Mouse (Mus musculus): ENCODE measurements around the gene Gm21310. TPM values are rescaled to one million over a fixed set of nuclear protein-coding genes. Genes with fewer than 3 reads are reported as not detected.

Gene Gm21310
- not detected in 2 replicates for polyA plus RNA-seq (2012; rRNA removed)

GRCm38 (mm10) chrY:10147083-10147482 is at the start of gene Gm21310:
Gm21310 (minus strand) TSS chrY:10147183.

Other genes with a start within 250 kb of the Gm21310 start
- gene Gm20834, start 177.4 kb upstream of the Gm21310 start, polyA plus RNA-seq (2012; rRNA removed) = not detected in 2 replicates

All from colon, adult 2 months (tissue).